ENCODE assay signal across 8 mouse cellular contexts in the genomic region with DNA sequence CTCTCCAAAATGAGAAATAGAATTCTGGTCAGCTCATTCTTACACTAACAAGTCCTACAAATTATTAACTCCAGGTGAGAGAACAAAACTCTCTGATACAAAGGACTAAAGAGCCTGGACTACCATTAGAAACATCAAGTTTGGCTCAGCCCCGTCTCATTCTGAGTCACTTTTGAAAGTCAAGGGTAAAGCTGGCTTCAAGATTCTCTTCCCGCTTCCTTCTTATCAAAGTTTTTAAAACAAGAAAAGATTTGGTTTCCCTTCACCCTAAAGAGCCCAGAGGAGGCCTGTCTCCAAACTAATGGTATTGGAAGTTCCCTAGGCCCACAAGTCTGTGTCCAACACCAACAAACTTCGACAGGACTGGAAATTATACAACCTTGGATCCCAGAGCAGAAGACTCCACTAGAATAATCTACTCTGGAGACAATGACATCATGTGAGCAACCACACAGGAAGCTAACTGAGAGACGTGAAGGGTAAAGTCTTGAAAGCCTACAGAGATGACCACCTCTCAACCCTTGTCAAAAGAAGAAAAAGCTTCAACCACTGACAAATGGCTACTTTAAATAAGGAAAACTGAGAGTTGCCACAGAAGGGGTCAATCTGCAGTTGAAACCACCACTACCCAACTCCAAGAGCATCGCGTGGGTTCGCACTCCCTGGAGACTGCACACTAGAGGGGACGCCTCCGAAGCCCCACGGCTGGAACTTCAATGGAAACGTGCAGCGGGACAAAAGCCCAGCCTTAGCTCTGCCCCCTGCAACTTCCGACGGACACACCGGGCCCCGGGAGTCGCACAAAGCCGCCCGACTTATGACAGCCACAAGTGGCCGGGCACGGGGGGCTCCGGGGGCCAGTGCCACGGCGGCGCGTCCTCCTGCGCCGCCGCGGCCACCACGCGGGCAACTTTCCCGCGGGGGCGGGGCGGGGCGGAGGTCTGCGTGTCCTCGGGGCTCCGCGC. TPM values are rescaled to one million over a fixed set of nuclear protein-coding genes. Genes with fewer than 3 reads are reported as not detected.
DNase-seq lines count a peak whose midpoint lies in the region; ATAC-seq lines count a peak whose summit lies in the region.

No protein-coding gene starts in this region.

- WGBS in intestine, embryonic 16.5 days = 37% methylated on average over 41 of the region's 41 CpGs

- no peaks in the 10 kb centered on the region for H3K27me3 ChIP-seq in intestine, embryonic 16.5 days (replicated peaks; ENCODE audit: control insufficient read depth, insufficient read depth, low read length)

- peaks cover 14% of the 10 kb centered on the region; the same call in 1 of the 2 replicates for H3K36me3 ChIP-seq in intestine, embryonic 16.5 days (ENCODE audit: control insufficient read depth, insufficient read depth, low read length)

- H3K9me3 ChIP-seq in intestine, embryonic 16.5 days (ENCODE audit: control insufficient read depth, low read length) = no peaks in the 10 kb centered on the region

- peak overlapping the region; percentile 83 for H3K9ac ChIP-seq in intestine, embryonic 16.5 days (ENCODE audit: low read depth, low read length)

- H3K4me3 ChIP-seq in intestine, embryonic 16.5 days (ENCODE audit: low read length) = peak overlapping the region; percentile 67

- peaks cover 16% of the 10 kb centered on the region; the same call in 1 of the 2 replicates for H3K4me1 ChIP-seq in intestine, embryonic 16.5 days (ENCODE audit: control insufficient read depth, insufficient read depth, low read length)

- ATAC-seq in intestine, embryonic 16.5 days = peak; percentile 26
- ATAC-seq in monocyte, adult 5-6 weeks (replicated peaks; ENCODE audit: insufficient number of reproducible peaks, low FRiP score, low TSS enrichment, poor library complexity, severe bottlenecking) = no peak

- H3K4me2 ChIP-seq in intestine, embryonic 16.5 days (ENCODE audit: low read depth, low read length) = peak overlapping the region; percentile 38

- DNase-seq in adrenal gland, adult (ENCODE audit: inconsistent age in 2 of 2, low spot score in 1 of 2) = peak; percentile 49 to 86
- DNase-seq in adrenal gland, adult 8-10 months = no peak
- DNase-seq in right cerebral cortex, adult 18-20 months = peak; percentile 11
- no peak for DNase-seq in right cerebral cortex, postnatal 4 days
- DNase-seq in naive thymus-derived CD4-positive, alpha-beta T cell, adult 2 months (ENCODE audit: low read depth) = peak; percentile 56
- no peak for DNase-seq in right cerebral cortex, postnatal 25 days

- peak overlapping the region; percentile 82 for H3K27ac ChIP-seq in intestine, embryonic 16.5 days (ENCODE audit: low read length)

RNA-seq across cellular contexts. Expression of gene Igf2r, which starts 0.8 kb away (rescaled TPM):
- 10 to 100 TPM; 75.7 to 93.3 (median 83.9) TPM for total RNA-seq in adrenal gland, adult 8-10 months (2022)
- polyA plus RNA-seq in intestine, embryonic 16.5 days (2015; fragmentation: Nextera tagmentation; extraction: Ambion mirVana) = 26.6 and 36.2 TPM in 2 replicates
- 19.7 to 53.8 TPM (median 24.1 TPM) in 3 replicates for total RNA-seq in monocyte, adult 5-6 weeks (2017)

Comparison
In these comparisons a context has a peak if more than half of its experiments do, and no peak if none do; other contexts are left out.
1. DNase-seq: peak in adrenal gland, adult (2 of 2), right cerebral cortex, adult 18-20 months (single experiment) and naive thymus-derived CD4-positive, alpha-beta T cell, adult 2 months (single experiment); none in adrenal gland, adult 8-10 months (single experiment), right cerebral cortex, postnatal 4 days (single experiment) and right cerebral cortex, postnatal 25 days (single experiment).